Mouse (Mus musculus) E14TG2a.4 (cell line): Measurements from ENCODE around the gene Gdpd3.

Source experiments
- CTCF ChIP-seq: conservative IDR thresholded peaks from 2 replicates; pipeline ENCODE4 v1.5.1; 2014; ENCODE audit warnings: low read length
- POU5F1 ChIP-seq: IDR thresholded peaks from 2 replicates; pipeline ENCODE4 v1.6.1; 2014; ENCODE audit warnings: low read length, borderline replicate concordance

DNA sequence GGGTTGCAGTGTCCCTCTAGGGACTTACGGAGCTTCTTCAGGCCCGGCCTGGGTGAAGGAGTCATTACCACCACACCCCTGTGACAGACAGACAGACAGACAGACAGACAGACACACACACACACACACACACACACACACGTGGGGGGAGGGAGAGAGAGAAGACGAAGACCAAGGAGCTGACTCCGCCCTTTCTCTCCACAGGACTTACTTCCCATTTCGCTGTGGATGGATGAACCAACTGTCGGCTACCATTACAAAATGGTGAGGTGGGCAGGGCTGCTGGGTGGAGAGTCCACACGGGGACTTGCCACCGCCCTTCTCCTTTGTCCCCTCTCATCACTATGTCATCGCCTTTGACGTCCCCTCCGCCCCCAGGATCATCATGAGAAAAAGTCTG lies 4.7 kb downstream of the Gdpd3 start:
- TF ChIP-seq CTCF, result no peak
- no peak for TF ChIP-seq POU5F1
